Mouse (Mus musculus) erythroid progenitor cell, adult 5-6 weeks (primary cell): ENCODE measurements around the gene Fhod1. TPM values are rescaled to one million over a fixed set of nuclear protein-coding genes. Genes with fewer than 3 reads are reported as not detected.

Experiments used
- ATAC-seq: replicated peaks from 2 replicates; pipeline ENCODE4 v1.8.0; 2016; ENCODE audit warnings: moderate number of reproducible peaks, mild to moderate bottlenecking, moderate TSS enrichment, inconsistent platforms; ENCODE audit not compliant: poor library complexity, low FRiP score, severe bottlenecking
- total RNA-seq, 2 experiments: library from RNA; stranded (forward) in 1 of 2; stranded (reverse) in 1 of 2; fragments of 150-400 nt in 1 of 2; fragments of 186-747, 209-891 nt in 1 of 2; gene quantifications; 2 replicates each; pipeline versions ENCODE4 v1.2.3 to v1.2.4; 2015 to 2017; ENCODE audit warnings: low replicate concordance in 2 of 2

Fhod1 gene
- total RNA-seq, 2 experiments from 2014 or later = 0.08 to 1.3 TPM

DNA sequence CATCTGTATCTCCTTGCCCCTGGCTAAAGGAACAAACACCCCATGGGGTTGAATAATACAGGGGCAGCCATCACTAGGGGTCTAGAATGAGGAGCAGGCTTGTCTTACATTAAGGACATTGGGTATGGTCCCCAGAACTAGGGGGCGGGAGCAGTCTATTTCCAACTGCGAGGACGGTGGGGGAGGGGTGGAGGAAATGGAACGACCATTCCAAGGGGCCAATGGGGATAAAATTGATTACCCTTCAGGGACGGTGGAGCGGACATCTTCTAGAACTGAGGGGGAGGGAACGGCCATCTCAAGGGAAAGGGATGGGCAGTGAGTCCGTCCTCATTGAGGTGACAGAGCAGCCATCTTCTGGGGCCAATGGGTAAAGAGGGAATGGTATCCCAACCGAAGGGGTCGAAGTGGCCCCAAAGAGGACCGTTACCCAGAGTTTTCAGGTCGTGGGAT is 22.1 kb downstream of the Fhod1 start:
- peak; percentile 16 for ATAC-seq

DNA sequence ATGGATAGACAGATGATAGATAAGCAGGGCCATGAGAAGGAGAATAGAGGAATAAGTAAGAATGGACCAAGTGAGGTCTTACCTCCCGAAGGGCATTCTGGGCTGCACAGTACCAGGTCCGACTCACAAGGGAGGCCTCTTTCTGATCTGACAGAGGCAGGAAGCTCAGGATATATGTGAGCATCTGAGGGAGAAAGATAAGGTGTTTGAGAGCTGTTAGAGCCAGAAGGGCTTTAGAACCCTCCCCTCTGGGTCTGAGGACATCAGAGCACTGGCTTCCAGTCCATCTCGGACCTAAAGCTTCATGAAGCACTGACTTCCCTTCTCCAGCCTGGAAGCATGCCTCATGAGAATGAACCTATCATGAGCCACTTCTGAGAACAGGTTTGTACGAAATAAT is 24.6 kb downstream of the Fhod1 start:
- ATAC-seq = peak; percentile 78

GRCm38 (mm10) chr8:105318662-105319190 is 29.0 kb downstream of the Fhod1 start:
- no peak for ATAC-seq

DNA sequence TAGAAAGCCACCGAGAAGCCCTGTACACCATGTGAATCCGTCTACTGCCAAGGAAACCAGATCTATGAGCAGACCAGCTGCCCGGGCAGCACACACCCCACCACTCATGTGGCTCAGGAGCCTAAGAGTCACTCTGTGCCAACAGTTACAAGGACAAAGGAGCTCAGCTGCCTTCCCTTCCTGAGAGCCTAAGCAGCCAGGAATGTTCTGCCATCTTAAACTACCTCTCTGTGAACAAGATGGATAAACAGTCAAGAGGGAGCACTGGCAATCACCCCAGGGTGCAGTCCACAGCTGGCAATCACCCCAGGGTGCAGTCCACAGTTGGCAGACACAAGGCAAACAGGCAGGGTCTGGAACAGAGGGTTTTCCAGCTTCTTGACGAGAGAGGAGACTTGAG is 29.8 kb downstream of the Fhod1 start:
- no peak for ATAC-seq

- ATAC-seq = no peak
Measured at GRCm38 (mm10) chr8:105315073-105315769, 32.5 kb downstream of the Fhod1 start.

GRCm38 (mm10) chr8:105313622-105314402 is 33.9 kb downstream of the Fhod1 start:
- no peak for ATAC-seq

DNA sequence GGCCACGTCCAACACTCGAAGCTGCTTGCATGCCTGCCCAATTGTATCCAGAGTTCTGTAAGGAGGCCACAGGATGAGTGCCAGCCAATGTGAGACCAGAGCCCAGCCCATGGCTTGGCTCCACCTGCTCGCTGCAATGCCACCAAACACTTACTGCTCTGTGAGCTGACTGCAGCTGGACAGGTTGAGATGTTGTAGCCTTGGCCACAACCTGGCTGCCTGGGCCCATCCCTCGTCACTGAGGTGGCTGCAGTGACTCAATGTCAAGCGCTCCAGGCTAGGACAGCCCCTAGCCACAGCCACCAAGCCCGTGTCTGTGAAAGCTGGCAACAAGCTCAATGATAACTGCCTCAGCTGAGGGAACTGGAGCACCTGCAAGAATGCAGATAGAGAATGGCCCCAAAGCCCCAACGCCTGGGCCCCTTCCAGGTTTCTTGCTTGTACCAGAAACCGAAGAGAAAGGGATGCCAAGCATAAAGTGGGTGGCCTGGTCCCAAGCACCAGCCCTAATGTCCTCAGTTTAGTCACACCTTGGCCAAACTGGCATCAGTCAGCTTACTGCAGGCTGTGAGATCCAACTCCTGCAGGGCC is 34.8 kb downstream of the Fhod1 start:
- ATAC-seq = no peak

- ATAC-seq = no peak; the same call in 1 of the 2 replicates
Measured at GRCm38 (mm10) chr8:105311718-105312117, 36.0 kb downstream of the Fhod1 start.

DNA sequence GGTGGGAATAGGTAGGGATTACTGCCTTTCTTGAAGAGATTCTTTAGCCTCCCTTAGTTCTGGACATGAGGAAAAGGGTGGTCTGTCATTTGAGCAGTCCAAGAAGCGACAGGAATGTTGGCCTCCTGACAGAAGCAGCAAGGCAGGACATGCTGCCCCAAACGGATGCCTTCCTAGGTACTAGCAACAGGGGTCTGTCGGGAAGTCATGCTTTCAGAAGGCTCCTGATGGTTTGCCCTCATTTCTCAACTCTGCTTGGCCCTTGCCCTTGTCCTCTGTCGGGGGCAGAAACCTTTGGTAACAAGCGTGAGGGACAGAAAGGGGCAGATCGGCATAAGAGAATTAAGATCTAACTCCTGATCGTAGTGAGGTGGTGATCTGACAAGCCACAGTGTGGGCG is 37.6 kb downstream of the Fhod1 start:
- ATAC-seq = no peak

DNA sequence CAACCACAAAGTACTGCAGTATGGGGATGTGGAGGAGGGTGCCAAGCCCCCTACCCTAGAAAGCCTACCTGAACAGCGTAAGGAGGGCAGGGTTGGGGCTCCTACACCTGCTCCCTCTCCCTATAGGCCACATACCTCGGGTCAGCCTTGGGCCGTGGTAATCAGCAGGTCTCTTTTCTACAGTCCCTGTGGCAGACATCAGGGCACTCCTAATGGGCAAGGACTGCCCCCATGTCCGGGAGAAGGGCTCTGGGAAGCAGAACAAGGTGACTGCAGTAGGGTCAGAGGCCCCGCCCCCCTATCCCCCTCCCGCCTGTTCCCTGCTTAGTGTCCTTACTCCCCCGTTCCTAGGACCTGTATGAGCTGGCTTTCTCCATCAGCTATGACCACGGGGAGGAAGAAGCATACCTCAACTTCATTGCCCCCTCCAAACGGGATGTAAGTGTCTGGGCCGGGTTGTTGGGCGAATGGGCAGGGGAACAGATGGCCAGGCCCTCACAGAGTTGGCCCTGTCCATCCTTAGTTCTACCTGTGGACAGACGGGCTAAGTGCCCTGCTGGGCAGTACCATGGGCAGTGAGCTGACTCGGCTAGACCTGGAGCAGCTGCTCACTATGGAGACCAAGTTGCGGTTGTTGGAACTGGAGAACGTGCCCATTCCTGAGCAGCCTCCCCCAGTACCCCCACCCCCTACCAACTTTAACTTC is 38.5 kb downstream of the Fhod1 start:
- no peak for ATAC-seq

DNA sequence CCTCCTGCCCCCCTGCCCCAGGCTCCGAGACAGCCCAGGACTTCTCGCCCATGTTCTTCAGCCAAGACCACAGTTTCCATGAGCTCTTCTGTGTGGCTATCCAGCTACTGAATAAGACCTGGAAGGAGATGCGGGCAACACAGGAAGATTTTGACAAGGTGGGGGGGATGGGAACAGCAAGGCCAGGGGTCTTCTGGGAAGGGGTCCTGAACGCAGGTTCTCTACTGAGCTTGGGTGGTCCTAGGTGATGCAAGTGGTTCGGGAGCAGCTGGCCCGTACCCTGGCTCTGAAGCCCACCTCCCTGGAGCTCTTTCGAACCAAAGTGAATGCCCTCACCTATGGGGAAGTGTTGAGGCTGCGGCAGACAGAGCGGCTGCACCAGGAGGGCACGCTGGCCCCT is 39.3 kb downstream of the Fhod1 start:
- ATAC-seq = no peak

DNA sequence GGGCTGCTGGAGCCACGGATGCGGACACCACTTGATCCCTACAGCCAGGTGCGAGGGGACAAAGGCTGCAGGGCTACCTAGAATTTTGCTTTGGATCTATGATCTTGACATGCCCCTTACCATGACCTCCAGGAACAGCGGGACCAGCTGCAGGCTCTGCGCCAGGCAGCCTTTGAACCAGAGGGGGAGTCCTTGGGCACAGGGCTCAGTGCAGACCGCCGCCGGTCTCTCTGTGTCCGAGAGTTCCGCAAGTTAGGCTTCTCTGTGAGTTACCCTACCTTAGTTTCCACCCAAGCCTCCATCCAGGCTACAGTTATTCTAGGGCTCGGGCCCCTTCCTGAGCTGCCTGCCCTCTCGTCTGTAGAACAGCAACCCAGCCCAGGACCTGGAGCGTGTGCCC is 40.1 kb downstream of the Fhod1 start:
- ATAC-seq = no peak

DNA sequence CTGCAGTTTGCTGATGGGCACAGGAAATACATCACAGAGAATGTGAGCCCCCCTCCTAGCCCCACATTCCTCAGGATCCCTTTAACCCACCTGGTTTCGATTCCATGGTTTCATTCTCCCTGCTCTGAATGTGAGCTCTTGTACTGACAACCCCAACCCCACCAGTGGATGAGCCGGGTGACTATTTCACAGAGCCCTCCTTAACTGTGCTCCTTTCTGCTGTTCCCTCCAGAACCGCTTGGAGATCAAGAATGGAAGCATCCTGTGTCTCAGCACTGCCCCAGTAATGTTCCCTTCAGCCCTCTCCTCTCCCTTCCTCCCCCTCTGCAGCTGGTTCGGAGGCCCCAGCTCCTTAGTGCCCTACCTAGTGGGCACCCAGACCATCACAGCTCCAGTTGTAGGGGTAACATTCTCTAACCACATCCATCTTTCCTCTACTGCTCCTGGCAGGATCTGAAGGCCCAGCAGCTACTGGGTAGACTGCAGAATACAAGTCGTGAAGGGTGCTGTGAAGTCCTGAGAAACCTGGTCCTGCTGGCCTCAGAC is 41.5 kb downstream of the Fhod1 start:
- no peak for ATAC-seq

- peak; percentile 62 for ATAC-seq
Measured at GRCm38 (mm10) chr8:105305211-105306145, 42.3 kb downstream of the Fhod1 start, which contains the start of gene Elmo3. Gene Elmo3 (plus strand): TSS chr8:105305601.

DNA sequence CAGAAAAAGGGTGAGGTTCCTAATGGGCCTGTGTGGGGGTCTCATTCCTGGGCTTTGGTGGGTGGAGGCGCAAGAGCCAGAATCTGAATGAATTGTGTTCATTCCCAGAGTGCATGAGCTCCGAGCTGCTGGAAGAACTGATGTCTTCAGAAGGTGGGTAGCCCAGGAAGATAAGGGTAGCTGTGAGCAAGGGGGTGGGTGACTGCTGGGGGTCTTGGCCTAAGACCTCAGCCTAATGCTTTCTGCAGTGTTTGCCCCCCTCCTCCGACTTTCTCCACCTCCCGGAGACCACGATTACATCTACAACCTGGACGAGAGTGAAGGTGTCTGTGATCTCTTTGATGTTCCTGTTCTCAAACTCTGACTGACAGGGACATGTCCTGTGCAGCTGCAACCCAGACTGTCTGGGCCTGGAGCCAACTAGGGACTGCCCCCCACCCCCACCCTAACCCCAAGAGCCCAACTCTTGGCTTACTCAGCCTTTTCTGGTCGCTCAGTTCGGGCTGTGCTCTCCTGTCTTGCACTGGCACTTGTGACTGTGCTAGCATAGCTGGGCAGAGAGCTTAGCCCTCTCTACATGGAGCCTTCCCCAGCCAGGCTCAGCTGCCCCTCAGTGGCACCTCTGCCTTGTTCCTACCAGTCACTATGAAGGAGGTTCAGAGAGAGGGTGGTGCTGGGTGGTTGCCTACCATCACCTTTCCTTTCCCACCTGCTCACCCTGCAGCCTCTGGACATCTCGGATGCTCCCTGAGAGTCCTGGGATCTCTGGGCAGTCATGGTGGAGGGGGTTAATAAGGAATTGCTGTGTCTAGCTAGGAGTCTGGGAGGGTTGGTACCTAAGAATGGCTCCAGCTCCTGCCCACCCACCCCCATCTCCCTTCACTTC is 43.2 kb downstream of the Fhod1 start:
- ATAC-seq = peak; percentile 7; the same call in 1 of the 2 replicates

DNA sequence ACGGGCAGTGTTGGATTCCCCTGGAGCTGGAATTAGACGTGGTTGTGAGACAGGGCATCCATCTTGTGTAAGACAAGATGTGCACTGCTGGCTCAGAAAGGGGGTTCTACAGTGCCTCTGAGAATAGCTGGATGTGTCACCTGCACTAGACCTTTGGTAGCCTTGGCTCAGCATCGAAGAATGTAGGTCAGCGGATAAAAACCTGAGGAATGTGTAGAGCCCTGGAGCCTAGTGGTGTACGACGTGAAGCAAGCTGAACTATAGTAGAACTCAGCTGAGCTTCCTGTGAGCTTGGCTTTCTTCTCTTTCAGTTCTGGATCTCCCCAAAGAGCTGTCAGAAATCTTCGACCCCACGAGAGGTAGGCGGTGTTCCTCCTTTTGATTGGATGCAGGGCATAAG is 43.9 kb downstream of the Fhod1 start:
- no peak for ATAC-seq

- ATAC-seq = no peak
Measured at GRCm38 (mm10) chr8:105303396-105303795, 44.4 kb downstream of the Fhod1 start.

GRCm38 (mm10) chr8:105299962-105300361 is 47.8 kb downstream of the Fhod1 start:
- peak; percentile 79 for ATAC-seq
